ENCODE assay signal across 8 mouse cellular contexts in the genomic region with DNA sequence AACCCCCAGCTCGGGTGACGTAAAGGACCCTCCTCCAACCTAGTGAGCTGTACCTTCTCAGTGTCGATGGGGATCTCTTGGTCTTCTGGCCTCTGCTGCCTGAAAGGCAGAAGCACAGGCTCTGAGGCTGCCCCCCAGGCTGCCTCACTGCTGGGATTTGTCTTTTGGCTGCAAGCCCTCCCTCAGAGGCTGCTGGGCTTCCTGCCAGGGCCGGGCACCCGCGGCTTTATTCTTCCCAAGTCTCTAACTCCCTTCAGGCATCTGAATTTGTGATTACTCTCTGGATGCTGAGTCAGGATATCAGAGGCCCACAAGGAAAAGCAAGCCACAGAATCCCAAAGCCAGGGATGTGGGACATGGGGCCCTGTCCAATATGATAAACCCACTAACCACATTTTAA. TPM values are rescaled to one million over a fixed set of nuclear protein-coding genes. Genes with fewer than 3 reads are reported as not detected.
DNase-seq lines count a peak whose midpoint lies in the region; ATAC-seq and TF ChIP-seq lines count a peak whose summit lies in the region.
"Had no signal": no experiment of that assay in that cellular context is flagged by ENCODE, and none has a peak within 500 bp of the region (broad histone marks: within the 10 kb centered on the region; RNA-seq: fewer than 3 reads in every experiment).

No protein-coding gene starts in this region.

- no peaks in the 10 kb centered on the region for H3K36me3 ChIP-seq in lung, postnatal 0 days (ENCODE audit: insufficient read depth, low read length)
- H3K36me3 ChIP-seq in forebrain, postnatal 0 days (ENCODE audit: insufficient read depth), result peaks cover 9% of the 10 kb centered on the region; the same call in 1 of the 2 replicates

- H3K27ac ChIP-seq in lung, postnatal 0 days (ENCODE audit: low read length), result no peak overlapping the region
- peak overlapping the region; percentile 59 for H3K27ac ChIP-seq in cerebellum, adult 2 months (ENCODE audit: insufficient read depth, low read length)
- H3K27ac ChIP-seq in forebrain, postnatal 0 days (ENCODE audit: low read depth, low read length), result no peak overlapping the region

- peaks cover 4% of the 10 kb centered on the region; the same call in 1 of the 2 replicates for H3K27me3 ChIP-seq in lung, postnatal 0 days (replicated peaks; ENCODE audit: insufficient read depth, low read length)
- no peaks in the 10 kb centered on the region for H3K27me3 ChIP-seq in cerebellum, adult 2 months (ENCODE audit: control insufficient read depth, insufficient read depth, low read length)
- H3K27me3 ChIP-seq in forebrain, postnatal 0 days (ENCODE audit: insufficient read depth, low read length), result peaks cover 8% of the 10 kb centered on the region; the same call in 1 of the 2 replicates

- TF ChIP-seq POLR2A in cerebellum, adult 2 months (IDR thresholded peaks at IDR 0.05; ENCODE audit: borderline replicate concordance, insufficient read depth, low read length), result no peak

- H3K4me3 ChIP-seq in lung, postnatal 0 days (ENCODE audit: low read depth, low read length), result no peak overlapping the region
- H3K4me3 ChIP-seq in cerebellum, adult 2 months (replicated peaks; ENCODE audit: insufficient read depth, low read depth, low read length), result no peak overlapping the region
- no peak overlapping the region for H3K4me3 ChIP-seq in forebrain, postnatal 0 days (ENCODE audit: low read depth, low read length)

- TF ChIP-seq EP300 in lung, postnatal 0 days (IDR thresholded peaks at IDR 0.05), result no peak

- 29% methylated on average over 6 of the region's 6 CpGs for WGBS in lung, postnatal 0 days
- 5% methylated on average over 6 of the region's 6 CpGs for WGBS in cerebellum, adult 2 months
- WGBS in forebrain, postnatal 0 days, result 13% methylated on average over 6 of the region's 6 CpGs

- H3K9me3 ChIP-seq in lung, postnatal 0 days (ENCODE audit: low read length), result no peaks in the 10 kb centered on the region
- no peaks in the 10 kb centered on the region for H3K9me3 ChIP-seq in forebrain, postnatal 0 days (ENCODE audit: low read length)

- no peak for ATAC-seq in lung, postnatal 0 days
- peak; percentile 53 for ATAC-seq in forebrain, postnatal 0 days
- ATAC-seq in granulocyte monocyte progenitor cell, adult 5-6 weeks (replicated peaks; ENCODE audit: poor library complexity, severe bottlenecking), result no peak

- TF ChIP-seq CTCF in lung, postnatal 0 days (IDR thresholded peaks at IDR 0.05), result no peak
- TF ChIP-seq CTCF in cerebellum, adult 2 months (IDR thresholded peaks at IDR 0.05; ENCODE audit: borderline replicate concordance, insufficient read depth, low read depth, low read length), result no peak
- TF ChIP-seq CTCF in forebrain, postnatal 0 days (IDR thresholded peaks at IDR 0.05; ENCODE audit: low read depth), result peak; percentile 18; the same call in 1 of the 2 replicates

- peaks cover 3% of the 10 kb centered on the region for H3K4me1 ChIP-seq in lung, postnatal 0 days (ENCODE audit: insufficient read depth, low read depth, low read length)
- peaks cover 32% of the 10 kb centered on the region for H3K4me1 ChIP-seq in cerebellum, adult 2 months (ENCODE audit: control insufficient read depth, insufficient read depth, low read length)
- peaks cover 13% of the 10 kb centered on the region; the same call in 1 of the 2 replicates for H3K4me1 ChIP-seq in forebrain, postnatal 0 days (ENCODE audit: insufficient read depth)

- H3K4me2 ChIP-seq in lung, postnatal 0 days (replicated peaks; ENCODE audit: low read depth, low read length), result no peak overlapping the region
- H3K4me2 ChIP-seq in forebrain, postnatal 0 days (ENCODE audit: low read depth), result no peak overlapping the region

- no peak overlapping the region for H3K9ac ChIP-seq in lung, postnatal 0 days (replicated peaks; ENCODE audit: low read depth)
- no peak overlapping the region for H3K9ac ChIP-seq in forebrain, postnatal 0 days

- peak; percentile 20 for DNase-seq in lung, postnatal 0 days (ENCODE audit: low spot score)
- no peak for DNase-seq in lung, postnatal 36 days
- DNase-seq in cerebellum, adult 2 months, result peak; percentile 82 to 83
- peak; percentile 82 for DNase-seq in forebrain, postnatal 0 days
- DNase-seq in layer of hippocampus, postnatal 10 days (ENCODE audit: low spot score in 2 of 2), result peak; percentile 88
- peak; percentile 59 for DNase-seq in ovary, postnatal 14 days (ENCODE audit: low spot score)

RNA-seq across cellular contexts. Expression of a gene that starts 6.7 kb away (rescaled TPM):
- polyA plus RNA-seq in lung, postnatal 0 days (2015; fragmentation: Nextera tagmentation; extraction: Ambion mirVana), result 0.38 and 0.44 TPM in 2 replicates
- 9.4 and 10.0 TPM in 2 replicates for polyA plus RNA-seq in cerebellum, adult 2 months (2012; rRNA removed)
- 0.71 TPM in 1 of 2 replicates, not detected in the other for total RNA-seq in forebrain, postnatal 0 days (2014; rRNA removed)
- 3.0 and 3.1 TPM in 2 replicates for polyA plus RNA-seq in forebrain, postnatal 0 days (2015; fragmentation: Nextera tagmentation; extraction: Ambion mirVana)
- 1 to 10 TPM; 1.8 TPM for total RNA-seq in layer of hippocampus, postnatal 10 days (2021)
- total RNA-seq in granulocyte monocyte progenitor cell, adult 5-6 weeks (2014; fragmentation: Nextera tagmentation), result not detected in 2 replicates
- total RNA-seq in granulocyte monocyte progenitor cell, adult 5-6 weeks (2017), result not detected in 2 replicates
- polyA plus RNA-seq: spleen, adult 2 months had no signal

RNA-seq across cellular contexts. Expression of a gene that starts 16.6 kb away (rescaled TPM):
- polyA plus RNA-seq in lung, postnatal 0 days (2015; fragmentation: Nextera tagmentation; extraction: Ambion mirVana), result not detected in 2 replicates
- polyA plus RNA-seq in cerebellum, adult 2 months (2012; rRNA removed), result 2.7 and 3.2 TPM in 2 replicates
- total RNA-seq in forebrain, postnatal 0 days (2014; rRNA removed), result 0.57 and 0.62 TPM in 2 replicates
- 0.43 and 0.64 TPM in 2 replicates for polyA plus RNA-seq in forebrain, postnatal 0 days (2015; fragmentation: Nextera tagmentation; extraction: Ambion mirVana)
- 1 to 10 TPM; 1.3 to 1.4 TPM for total RNA-seq in layer of hippocampus, postnatal 10 days (2021)
- total RNA-seq in granulocyte monocyte progenitor cell, adult 5-6 weeks (2014; fragmentation: Nextera tagmentation), result 1.4 TPM in 1 of 2 replicates, not detected in the other
- total RNA-seq in granulocyte monocyte progenitor cell, adult 5-6 weeks (2017), result not detected in 2 replicates
- polyA plus RNA-seq: spleen, adult 2 months had no signal

RNA-seq across cellular contexts. Expression of a gene that starts 30.8 kb away (rescaled TPM):
- polyA plus RNA-seq in lung, postnatal 0 days (2015; fragmentation: Nextera tagmentation; extraction: Ambion mirVana), result 4.1 and 4.9 TPM in 2 replicates
- polyA plus RNA-seq in cerebellum, adult 2 months (2012; rRNA removed), result 63.7 and 71.1 TPM in 2 replicates
- total RNA-seq in forebrain, postnatal 0 days (2014; rRNA removed), result 6.5 and 9.4 TPM in 2 replicates
- 4.8 and 7.1 TPM in 2 replicates for polyA plus RNA-seq in forebrain, postnatal 0 days (2015; fragmentation: Nextera tagmentation; extraction: Ambion mirVana)
- total RNA-seq in layer of hippocampus, postnatal 10 days (2021), result 10 to 100 TPM; 83.4 to 87.0 TPM
- total RNA-seq in granulocyte monocyte progenitor cell, adult 5-6 weeks (2014; fragmentation: Nextera tagmentation), result 58.4 and 94.0 TPM in 2 replicates
- 21.3 and 31.0 TPM in 2 replicates for total RNA-seq in granulocyte monocyte progenitor cell, adult 5-6 weeks (2017)
